Mouse (Mus musculus): ENCODE measurements around the gene Card9. TPM values are rescaled to one million over a fixed set of nuclear protein-coding genes. Genes with fewer than 3 reads are reported as not detected.

The Card9 gene
- polyA plus RNA-seq, 1 experiment from 2014 or later = 1.2 TPM

DNA sequence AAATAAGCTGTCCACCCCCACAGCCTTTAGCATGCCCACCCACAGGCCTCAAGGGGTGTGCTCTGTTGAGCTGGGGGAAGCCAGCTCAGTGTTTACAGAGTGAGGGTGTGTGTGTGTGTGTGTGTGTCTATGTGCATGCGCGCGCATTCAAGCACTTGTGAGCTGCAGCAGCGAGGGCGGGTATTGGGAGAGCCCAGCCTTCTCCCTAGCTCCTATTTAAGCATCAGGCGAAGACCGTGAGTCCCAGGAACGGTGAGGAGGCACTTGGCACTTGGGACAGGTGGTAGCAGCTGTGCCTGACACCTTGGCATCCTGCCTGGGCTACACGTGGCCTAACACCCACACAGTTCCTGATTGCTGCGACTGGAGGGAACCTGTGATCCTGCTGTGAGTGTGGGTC lies 18.7 kb downstream of the Card9 start:
- Histone ChIP-seq H3K27me3 (replicated peaks) (no peaks in the 10 kb centered on the region), H3K9ac (no peak overlapping the region), H3K9me3 (replicated peaks) (no peaks in the 10 kb centered on the region), H3K27ac (peak overlapping the region; percentile 55), H3K4me1 (peaks cover 26% of the 10 kb centered on the region), H3K36me3 (peaks cover 16% of the 10 kb centered on the region; the same call in 1 of the 2 replicates), H3K4me2 (no peak overlapping the region), H3K4me3 (no peak overlapping the region)
- WGBS (ENCODE audit: insufficient replicate concordance) = 76% methylated on average over 10 of the region's 10 CpGs
- ATAC-seq = peak; percentile 34

DNA sequence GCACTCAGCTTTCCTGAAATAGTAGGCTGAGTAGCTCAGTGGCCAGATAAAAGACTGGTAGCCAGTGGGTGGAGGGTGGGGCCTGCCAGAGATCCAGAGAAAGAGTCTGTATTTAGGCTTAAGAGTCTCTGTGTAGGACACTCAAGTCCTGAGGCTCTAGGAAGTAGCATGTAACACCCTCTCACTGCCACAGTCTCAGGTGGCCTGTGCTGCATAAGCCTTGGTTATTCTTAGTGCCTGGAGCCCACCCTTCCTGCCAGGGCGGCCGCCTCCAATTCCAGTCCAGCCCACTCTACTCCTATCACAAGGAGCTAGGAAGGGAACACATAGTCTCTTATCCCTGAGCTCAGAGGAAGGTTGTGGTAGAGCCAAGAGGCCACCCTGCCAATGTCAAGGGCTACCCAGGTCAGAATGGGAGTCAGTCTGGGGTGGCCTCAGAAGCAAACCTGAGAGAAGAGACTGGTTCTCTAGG lies 19.2 kb downstream of the Card9 start:
- no peak overlapping the region for H3K4me3 ChIP-seq
- peak overlapping the region; percentile 55 for H3K27ac ChIP-seq
- no peaks in the 10 kb centered on the region for H3K27me3 ChIP-seq (replicated peaks)
- H3K4me1 ChIP-seq = peaks cover 26% of the 10 kb centered on the region
- no peak overlapping the region for H3K4me2 ChIP-seq
- no peaks in the 10 kb centered on the region for H3K9me3 ChIP-seq (replicated peaks)
- no peak for ATAC-seq
- peaks cover 16% of the 10 kb centered on the region; the same call in 1 of the 2 replicates for H3K36me3 ChIP-seq
- WGBS (ENCODE audit: insufficient replicate concordance) = 67% methylated on average over 2 of the region's 2 CpGs
- H3K9ac ChIP-seq = no peak overlapping the region

DNA sequence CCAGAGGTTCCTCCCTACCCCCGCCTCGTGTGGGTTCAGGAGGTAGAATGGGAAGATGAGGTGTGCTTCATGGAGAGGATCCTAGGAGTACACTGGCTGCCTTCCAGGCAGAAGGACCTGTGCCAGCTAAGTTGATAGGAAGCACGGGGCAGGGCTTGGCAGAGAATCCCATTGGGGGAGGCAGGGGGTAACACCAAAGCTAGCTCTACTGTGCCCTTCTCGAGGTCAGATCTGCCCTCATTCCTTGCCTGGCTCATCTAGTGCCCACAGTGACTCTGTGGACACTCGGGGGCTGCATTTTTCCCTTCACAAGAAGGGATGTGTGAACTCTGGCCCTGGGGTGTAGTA lies 21.5 kb downstream of the Card9 start:
- H3K27ac ChIP-seq = no peak overlapping the region
- no peak for ATAC-seq
- H3K4me1 ChIP-seq = peaks cover 26% of the 10 kb centered on the region
- H3K36me3 ChIP-seq = 0 out of 2 replicates have a peak, but pooled peaks cover 6% of the 10 kb centered on the region
- H3K9me3 ChIP-seq (replicated peaks) = no peaks in the 10 kb centered on the region
- no peak overlapping the region for H3K4me2 ChIP-seq
- H3K27me3 ChIP-seq (replicated peaks) = no peaks in the 10 kb centered on the region
- WGBS (ENCODE audit: insufficient replicate concordance) = 79% methylated on average over 5 of the region's 5 CpGs
- no peak overlapping the region for H3K4me3 ChIP-seq
- H3K9ac ChIP-seq = no peak overlapping the region

- H3K4me3 ChIP-seq = no peak overlapping the region
- no peak overlapping the region for H3K4me2 ChIP-seq
- 72% methylated on average over 10 of the region's 13 CpGs for WGBS (ENCODE audit: insufficient replicate concordance)
- no peak overlapping the region for H3K27ac ChIP-seq
- H3K27me3 ChIP-seq (replicated peaks) = no peaks in the 10 kb centered on the region
- H3K36me3 ChIP-seq = 0 out of 2 replicates have a peak, but pooled peaks cover 6% of the 10 kb centered on the region
- H3K4me1 ChIP-seq = peaks cover 26% of the 10 kb centered on the region
- H3K9me3 ChIP-seq (replicated peaks) = no peaks in the 10 kb centered on the region
- ATAC-seq = no peak
- H3K9ac ChIP-seq = no peak overlapping the region
Observed at GRCm38 (mm10) chr2:26338302-26339203, 22.2 kb downstream of the Card9 start.

- peaks cover 17% of the 10 kb centered on the region for H3K36me3 ChIP-seq
- ATAC-seq = no peak
- WGBS (ENCODE audit: insufficient replicate concordance) = 71% methylated on average over 6 of the region's 6 CpGs
Observed at GRCm38 (mm10) chr2:26330702-26331101, 30.0 kb downstream of the Card9 start.

DNA sequence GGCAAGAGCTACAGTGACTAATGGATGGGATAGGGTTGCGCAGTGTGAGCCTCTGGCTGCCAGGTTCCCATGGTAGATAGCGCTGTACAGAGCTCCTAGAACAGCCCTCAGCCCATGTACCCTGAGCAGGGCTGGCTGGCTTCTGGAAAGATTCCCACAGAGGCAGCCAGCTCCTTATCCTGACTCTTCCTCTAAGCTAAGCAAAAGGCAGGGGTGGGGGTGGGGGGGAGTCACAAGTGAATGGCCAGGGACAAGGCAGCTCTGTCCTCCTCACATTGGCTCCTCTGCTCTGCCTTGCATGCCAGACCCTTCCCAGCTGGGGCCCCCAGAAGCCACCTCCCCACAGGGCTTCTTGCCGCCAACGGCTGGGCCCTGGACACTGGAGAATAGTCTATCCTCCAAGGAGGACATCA lies 30.7 kb downstream of the Card9 start:
- no peak for ATAC-seq
- H3K36me3 ChIP-seq = peaks cover 23% of the 10 kb centered on the region
- no peaks in the 10 kb centered on the region for H3K9me3 ChIP-seq (replicated peaks)
- peak overlapping the region; percentile 19; the same call in 1 of the 2 replicates for H3K9ac ChIP-seq
- H3K27ac ChIP-seq = no peak overlapping the region
- peaks cover 2% of the 10 kb centered on the region; the same call in 1 of the 2 replicates for H3K4me1 ChIP-seq
- H3K27me3 ChIP-seq (replicated peaks) = no peaks in the 10 kb centered on the region
- H3K4me2 ChIP-seq = no peak overlapping the region
- 83% methylated on average over 4 of the region's 4 CpGs for WGBS (ENCODE audit: insufficient replicate concordance)
- H3K4me3 ChIP-seq = no peak overlapping the region

More at GRCm38 (mm10) chr2:26330702-26331101, 30.0 kb downstream of the Card9 start:
- Histone ChIP-seq H3K9me3 (replicated peaks) (no peaks in the 10 kb centered on the region), H3K27ac (no peak overlapping the region), H3K4me1 (peaks cover 2% of the 10 kb centered on the region; the same call in 1 of the 2 replicates), H3K9ac (no peak overlapping the region), H3K27me3 (replicated peaks) (no peaks in the 10 kb centered on the region), H3K4me2 (no peak overlapping the region), H3K4me3 (no peak overlapping the region)

DNA sequence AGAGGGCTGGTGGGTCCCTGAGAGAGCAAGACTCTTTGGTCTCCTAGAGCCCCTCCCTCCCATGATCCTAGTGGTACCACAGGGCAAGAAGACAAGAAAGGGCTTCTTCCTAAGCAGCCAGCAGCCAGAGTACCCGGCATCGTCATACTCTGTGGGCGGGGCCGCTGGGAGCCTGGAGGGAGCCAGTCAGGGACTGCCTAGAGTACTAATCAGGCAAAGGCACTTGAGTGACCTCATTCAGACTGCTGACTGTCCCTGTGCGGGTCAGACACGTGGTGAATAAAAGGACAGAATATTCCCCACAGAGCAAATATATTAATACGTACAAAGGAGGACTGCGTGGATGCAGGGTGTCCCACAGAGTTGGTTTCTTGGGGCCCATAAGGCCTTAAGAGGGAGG lies 31.3 kb downstream of the Card9 start:
- Histone ChIP-seq H3K4me1 (peaks cover 2% of the 10 kb centered on the region; the same call in 1 of the 2 replicates), H3K27me3 (replicated peaks) (no peaks in the 10 kb centered on the region), H3K4me3 (no peak overlapping the region), H3K4me2 (no peak overlapping the region), H3K27ac (no peak overlapping the region), H3K9ac (peak overlapping the region; percentile 19; the same call in 1 of the 2 replicates), H3K36me3 (peaks cover 25% of the 10 kb centered on the region), H3K9me3 (replicated peaks) (no peaks in the 10 kb centered on the region)
- WGBS (ENCODE audit: insufficient replicate concordance) = 55% methylated on average over 8 of the region's 8 CpGs
- ATAC-seq = peak; percentile 48; the same call in 1 of the 2 replicates

DNA sequence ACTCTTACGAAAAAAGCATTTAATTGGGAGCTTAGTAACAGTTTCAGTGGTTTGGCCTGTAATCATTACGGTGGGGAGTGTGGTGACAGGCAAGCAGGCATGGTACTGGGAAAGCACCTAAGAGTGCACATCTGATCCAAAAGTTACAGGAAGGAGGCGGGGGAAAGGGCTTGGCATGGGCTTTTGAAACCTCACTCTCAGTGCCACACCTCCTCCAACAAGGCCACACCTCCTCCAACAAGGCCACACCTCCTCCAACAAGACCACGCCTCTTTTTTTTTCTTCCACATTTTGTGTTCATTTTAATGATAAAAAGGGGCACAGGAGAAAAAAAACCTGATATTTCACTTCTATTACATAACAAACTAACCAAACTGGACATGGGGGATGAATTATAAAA lies 32.9 kb downstream of the Card9 start:
- Histone ChIP-seq H3K36me3 (peaks cover 32% of the 10 kb centered on the region), H3K9me3 (replicated peaks) (no peaks in the 10 kb centered on the region), H3K27me3 (replicated peaks) (no peaks in the 10 kb centered on the region), H3K4me1 (peaks cover 2% of the 10 kb centered on the region; the same call in 1 of the 2 replicates), H3K4me3 (no peak overlapping the region), H3K27ac (no peak overlapping the region), H3K4me2 (no peak overlapping the region), H3K9ac (no peak overlapping the region)
- no peak for ATAC-seq
- 75% methylated on average over 4 of the region's 4 CpGs for WGBS (ENCODE audit: insufficient replicate concordance)

DNA sequence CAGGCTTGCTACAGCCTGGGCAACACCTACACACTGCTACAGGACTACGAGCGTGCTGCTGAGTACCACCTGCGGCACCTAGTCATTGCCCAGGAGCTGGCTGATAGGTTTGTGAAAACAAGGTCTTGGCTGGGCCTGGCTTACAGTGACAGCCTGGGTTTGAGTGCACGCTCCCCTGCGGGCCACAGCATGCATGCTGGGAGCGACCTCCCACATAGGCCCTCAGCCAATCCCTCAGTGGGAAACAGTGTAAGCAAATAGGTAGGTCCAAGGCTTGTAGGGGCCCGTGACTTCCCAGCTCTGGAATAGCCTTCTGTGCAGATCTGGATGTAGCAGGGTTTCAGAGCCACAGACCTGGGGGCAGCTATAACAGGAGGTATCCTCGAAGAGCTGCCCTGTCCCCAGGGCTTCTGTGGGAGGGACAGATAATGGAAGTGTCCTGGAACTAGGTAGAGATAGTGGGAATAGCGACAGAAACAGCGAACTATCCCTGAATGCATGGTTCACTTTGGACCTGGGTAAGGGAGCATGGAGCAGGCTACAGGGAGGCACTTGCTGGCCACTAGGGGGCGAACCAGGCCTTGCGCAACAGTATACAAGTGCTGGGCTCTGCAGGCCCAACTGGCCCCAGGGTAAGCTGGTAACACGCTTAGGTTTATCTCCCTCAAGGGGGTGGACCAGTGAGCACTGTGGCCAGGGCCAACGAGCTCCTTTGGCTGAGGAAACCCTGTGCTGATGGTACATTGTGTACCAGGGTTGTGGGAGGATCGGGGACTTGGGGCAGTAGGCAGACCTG lies 35.1 kb downstream of the Card9 start:
- no peak overlapping the region for H3K4me2 ChIP-seq
- no peaks in the 10 kb centered on the region for H3K9me3 ChIP-seq (replicated peaks)
- 59% methylated on average over 15 of the region's 15 CpGs for WGBS (ENCODE audit: insufficient replicate concordance)
- peak; percentile 80 for ATAC-seq
- H3K9ac ChIP-seq = no peak overlapping the region
- H3K27me3 ChIP-seq (replicated peaks) = no peaks in the 10 kb centered on the region
- peaks cover 32% of the 10 kb centered on the region for H3K36me3 ChIP-seq
- H3K4me1 ChIP-seq = peaks cover 2% of the 10 kb centered on the region; the same call in 1 of the 2 replicates
- H3K27ac ChIP-seq = no peak overlapping the region
- no peak overlapping the region for H3K4me3 ChIP-seq

DNA sequence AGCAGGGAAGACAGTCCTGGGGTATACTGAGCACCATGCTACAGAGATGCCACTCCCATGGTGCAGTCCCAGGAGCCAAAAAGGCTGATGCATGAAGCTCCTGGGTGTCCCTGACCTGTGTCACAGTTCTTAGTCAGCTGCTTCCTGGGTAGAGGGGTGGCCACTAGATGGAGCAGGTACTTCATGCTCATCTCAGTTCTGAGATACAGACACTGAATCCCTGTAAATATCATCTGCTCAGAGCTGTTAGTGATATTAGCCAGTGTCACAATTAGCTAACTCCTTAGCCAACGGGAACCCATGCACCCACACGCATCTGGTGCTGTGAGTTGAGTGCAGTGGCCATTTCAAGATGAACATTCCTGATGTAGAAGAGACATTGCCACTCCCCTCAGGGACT lies 35.8 kb downstream of the Card9 start:
- no peak overlapping the region for H3K4me2 ChIP-seq
- peaks cover 28% of the 10 kb centered on the region for H3K36me3 ChIP-seq
- H3K9ac ChIP-seq = no peak overlapping the region
- H3K4me3 ChIP-seq = no peak overlapping the region
- H3K27me3 ChIP-seq (replicated peaks) = no peaks in the 10 kb centered on the region
- no peak overlapping the region for H3K27ac ChIP-seq
- 70% methylated on average over 2 of the region's 2 CpGs for WGBS (ENCODE audit: insufficient replicate concordance)
- H3K4me1 ChIP-seq = peaks cover 2% of the 10 kb centered on the region; the same call in 1 of the 2 replicates
- no peak for ATAC-seq
- H3K9me3 ChIP-seq (replicated peaks) = no peaks in the 10 kb centered on the region

DNA sequence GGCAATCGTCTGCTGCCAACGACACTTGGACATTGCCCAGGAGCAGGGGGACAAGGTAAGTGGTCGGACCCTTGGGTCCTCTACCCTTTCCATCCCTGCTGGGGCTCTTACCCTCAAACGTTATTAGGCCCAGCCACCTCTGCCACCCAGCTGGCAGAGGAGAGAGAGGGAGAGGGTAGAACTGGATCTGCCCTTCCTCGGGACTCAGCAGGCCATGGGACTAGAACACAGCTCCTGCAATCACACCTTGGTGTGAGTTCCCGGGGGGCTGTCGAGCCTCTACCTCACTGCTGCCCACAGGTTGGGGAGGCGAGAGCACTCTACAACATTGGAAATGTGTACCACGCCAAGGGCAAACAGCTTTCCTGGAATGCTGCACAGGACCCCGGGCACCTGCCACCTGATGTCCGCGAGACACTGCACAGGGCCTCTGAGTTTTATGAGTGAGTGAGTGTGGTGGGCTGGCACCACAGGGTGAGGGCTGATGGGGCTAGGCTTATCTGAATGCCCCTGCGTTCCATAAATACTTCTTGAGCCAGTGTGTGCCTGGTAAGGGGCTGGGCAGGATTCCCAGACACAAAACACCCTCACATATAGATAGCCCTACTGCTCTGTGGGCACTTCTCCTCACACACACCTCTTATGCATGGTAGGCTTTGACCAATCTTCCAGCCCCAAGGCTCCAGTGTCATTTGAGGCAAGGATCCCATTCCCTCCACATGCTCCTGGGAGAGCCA lies 37.0 kb downstream of the Card9 start:
- Histone ChIP-seq H3K9me3 (replicated peaks) (no peaks in the 10 kb centered on the region), H3K27me3 (replicated peaks) (no peaks in the 10 kb centered on the region), H3K36me3 (peaks cover 28% of the 10 kb centered on the region), H3K27ac (no peak overlapping the region), H3K4me2 (no peak overlapping the region), H3K4me3 (no peak overlapping the region), H3K9ac (no peak overlapping the region), H3K4me1 (peaks cover 2% of the 10 kb centered on the region; the same call in 1 of the 2 replicates)
- no peak for ATAC-seq
- 78% methylated on average over 13 of the region's 13 CpGs for WGBS (ENCODE audit: insufficient replicate concordance)

All from liver, embryonic 12.5 days (tissue).